Mouse (Mus musculus): ENCODE measurements around the gene Lhx9. TPM values are rescaled to one million over a fixed set of nuclear protein-coding genes. Genes with fewer than 3 reads are reported as not detected.

Lhx9 gene
- total and polyA plus RNA-seq, 3 experiments = 0.19 to 0.77 TPM; not detected in 1

GRCm38 (mm10) chr1:138847146-138847545 lies 1.2 kb downstream of the Lhx9 start:
- no peaks in the 10 kb centered on the region for H3K27me3 ChIP-seq (ENCODE audit: control insufficient read depth in 1 of 2, insufficient read depth in 2 of 2, low read length in 2 of 2)
- H3K36me3 ChIP-seq (ENCODE audit: control insufficient read depth in 1 of 2, insufficient read depth in 2 of 2, low read length in 2 of 2) = peaks cover 0 to 2% of the 10 kb centered on the region in 2 experiments; a peak in 1 of 4 replicates
- H3K79me2 ChIP-seq (ENCODE audit: control insufficient read depth, insufficient read depth, low read length, poor library complexity) = no peaks in the 10 kb centered on the region; the same call in 1 of the 2 replicates
- no peaks in the 10 kb centered on the region for H3K4me1 ChIP-seq (ENCODE audit: control insufficient read depth in 1 of 2, insufficient read depth in 2 of 2, low read length in 2 of 2)
- H3K4me3 ChIP-seq (ENCODE audit: control insufficient read depth in 1 of 2, insufficient read depth in 1 of 2, low read depth in 2 of 2, low read length in 2 of 2) = no peak overlapping the region
- no peaks in the 10 kb centered on the region for H3K9me3 ChIP-seq (replicated peaks; ENCODE audit: insufficient read depth, low read length)
- H3K9ac ChIP-seq (ENCODE audit: control insufficient read depth, low read depth, low read length, poor library complexity, severe bottlenecking) = no peak overlapping the region
- no peak for DNase-seq (ENCODE audit: low read depth, low spot score)
- TF ChIP-seq NELFE (IDR thresholded peaks at IDR 0.05; ENCODE audit: low read depth, low read length) (no peak), CHD1 (IDR thresholded peaks at IDR 0.05; ENCODE audit: low read depth, low read length) (no peak)
- H3K27ac ChIP-seq (ENCODE audit: control insufficient read depth, low read depth, low read length) = no peak overlapping the region

GRCm38 (mm10) chr1:138846581-138846980 lies 1.8 kb downstream of the Lhx9 start:
- H3K36me3 ChIP-seq (ENCODE audit: control insufficient read depth in 1 of 2, insufficient read depth in 2 of 2, low read length in 2 of 2) = peaks cover 0 to 2% of the 10 kb centered on the region in 2 experiments; a peak in 1 of 4 replicates
- H3K4me3 ChIP-seq (ENCODE audit: control insufficient read depth in 1 of 2, insufficient read depth in 1 of 2, low read depth in 2 of 2, low read length in 2 of 2) = no peak overlapping the region
- H3K9me3 ChIP-seq (replicated peaks; ENCODE audit: insufficient read depth, low read length) = no peaks in the 10 kb centered on the region
- TF ChIP-seq E2F4 (IDR thresholded peaks at IDR 0.05; ENCODE audit: borderline replicate concordance, low read depth, low read length) = no peak
- TF ChIP-seq JUND (IDR thresholded peaks at IDR 0.05; ENCODE audit: low read depth, low read length) = no peak
- TF ChIP-seq ETS1 (IDR thresholded peaks at IDR 0.05; ENCODE audit: low read depth, low read length) = no peak
- TF ChIP-seq ZC3H11A (IDR thresholded peaks at IDR 0.05; ENCODE audit: low read depth, low read length) = no peak
- no peak for TF ChIP-seq TAL1 (IDR thresholded peaks at IDR 0.05; ENCODE audit: low read length)
- no peak for TF ChIP-seq EP300 (IDR thresholded peaks at IDR 0.05; ENCODE audit: low read depth in 1 of 2, low read length in 2 of 2)
- no peak for TF ChIP-seq MAX (IDR thresholded peaks at IDR 0.05; ENCODE audit: low read length)
- no peak for TF ChIP-seq MAFK (IDR thresholded peaks at IDR 0.05; ENCODE audit: borderline replicate concordance, low read depth, low read length)
- TF ChIP-seq ZNF384 (IDR thresholded peaks at IDR 0.05; ENCODE audit: low read depth, low read length) = no peak
- TF ChIP-seq KAT2A (conservative IDR thresholded peaks at IDR 0.05; ENCODE audit: low read depth, low read length) = no peak
- DNase-seq (ENCODE audit: low read depth, low spot score) = no peak
- H3K79me2 ChIP-seq (ENCODE audit: control insufficient read depth, insufficient read depth, low read length, poor library complexity) = no peaks in the 10 kb centered on the region; the same call in 1 of the 2 replicates
- no peaks in the 10 kb centered on the region for H3K4me1 ChIP-seq (ENCODE audit: control insufficient read depth in 1 of 2, insufficient read depth in 2 of 2, low read length in 2 of 2)
- H3K27me3 ChIP-seq (ENCODE audit: control insufficient read depth in 1 of 2, insufficient read depth in 2 of 2, low read length in 2 of 2) = no peaks in the 10 kb centered on the region
- H3K9ac ChIP-seq (ENCODE audit: control insufficient read depth, low read depth, low read length, poor library complexity, severe bottlenecking) = no peak overlapping the region
- no peak overlapping the region for H3K27ac ChIP-seq (ENCODE audit: control insufficient read depth, low read depth, low read length)

- H3K36me3 ChIP-seq (ENCODE audit: control insufficient read depth in 1 of 2, insufficient read depth in 2 of 2, low read length in 2 of 2) = peaks cover 0 to 2% of the 10 kb centered on the region in 2 experiments; a peak in 1 of 4 replicates
- no peaks in the 10 kb centered on the region for H3K9me3 ChIP-seq (replicated peaks; ENCODE audit: insufficient read depth, low read length)
- no peaks in the 10 kb centered on the region; the same call in 1 of the 2 replicates for H3K79me2 ChIP-seq (ENCODE audit: control insufficient read depth, insufficient read depth, low read length, poor library complexity)
- H3K27me3 ChIP-seq (ENCODE audit: control insufficient read depth in 1 of 2, insufficient read depth in 2 of 2, low read length in 2 of 2) = no peaks in the 10 kb centered on the region
- no peak overlapping the region for H3K9ac ChIP-seq (ENCODE audit: control insufficient read depth, low read depth, low read length, poor library complexity, severe bottlenecking)
- no peaks in the 10 kb centered on the region for H3K4me1 ChIP-seq (ENCODE audit: control insufficient read depth in 1 of 2, insufficient read depth in 2 of 2, low read length in 2 of 2)
- H3K4me3 ChIP-seq (ENCODE audit: control insufficient read depth in 1 of 2, insufficient read depth in 1 of 2, low read depth in 2 of 2, low read length in 2 of 2) = no peak overlapping the region
- H3K27ac ChIP-seq (ENCODE audit: control insufficient read depth, low read depth, low read length) = no peak overlapping the region
- no peak for DNase-seq (ENCODE audit: low read depth, low spot score)
- TF ChIP-seq TCF12 (IDR thresholded peaks at IDR 0.05; ENCODE audit: low read depth, low read length) (no peak), SMC3 (IDR thresholded peaks at IDR 0.05; ENCODE audit: low read depth, low read length) (no peak), MXI1 (IDR thresholded peaks at IDR 0.05; ENCODE audit: low read depth, low read length) (no peak), ZNF384 (IDR thresholded peaks at IDR 0.05; ENCODE audit: low read depth, low read length) (no peak), MAX (IDR thresholded peaks at IDR 0.05; ENCODE audit: low read length) (no peak), ELF1 (IDR thresholded peaks at IDR 0.05; ENCODE audit: low read depth, low read length) (no peak), ZC3H11A (IDR thresholded peaks at IDR 0.05; ENCODE audit: low read depth, low read length) (no peak), TAL1 (IDR thresholded peaks at IDR 0.05; ENCODE audit: low read length) (no peak), MAFK (IDR thresholded peaks at IDR 0.05; ENCODE audit: borderline replicate concordance, low read depth, low read length) (no peak), USF2 (IDR thresholded peaks at IDR 0.05; ENCODE audit: borderline replicate concordance in 1 of 2, insufficient read depth in 1 of 2, low read depth in 1 of 2, low read length in 2 of 2) (no peak), SIN3A (IDR thresholded peaks at IDR 0.05; ENCODE audit: low read length) (no peak), MEF2A (IDR thresholded peaks at IDR 0.05; ENCODE audit: extremely low read depth, insufficient replicate concordance, low read depth, low read length, poor library complexity, severe bottlenecking) (no peak), ETS1 (IDR thresholded peaks at IDR 0.05; ENCODE audit: low read depth, low read length) (no peak), ZMIZ1 (IDR thresholded peaks at IDR 0.05; ENCODE audit: low read depth, low read length) (no peak), GABPA (IDR thresholded peaks at IDR 0.05; ENCODE audit: low read depth, low read length) (no peak), RAD21 (IDR thresholded peaks at IDR 0.05; ENCODE audit: low read depth, low read length) (no peak), RCOR1 (IDR thresholded peaks at IDR 0.05; ENCODE audit: low read depth, low read length) (no peak), MAZ (IDR thresholded peaks at IDR 0.05; ENCODE audit: low read depth, low read length) (no peak), TBP (IDR thresholded peaks at IDR 0.05; ENCODE audit: low read depth, low read length) (no peak)
Observed at GRCm38 (mm10) chr1:138846131-138846530, 2.2 kb downstream of the Lhx9 start.
